Mouse (Mus musculus) embryonic facial prominence, embryonic 10.5 days (tissue): Measurements from ENCODE around the gene 2010111I01Rik. TPM values are rescaled to one million over a fixed set of nuclear protein-coding genes. Genes with fewer than 3 reads are reported as not detected.

Experiments
- DNase-seq: peaks from one replicate; pipeline ENCODE4 v3.0.0-alpha.2; 2017; ENCODE audit warnings: low spot score
- H3K27ac ChIP-seq: fragments of 300-500 bp; sonication (generic); replicated peaks from 2 replicates; pipeline ENCODE4 v1.5.1; 2016; ENCODE audit warnings: mild to moderate bottlenecking
- H3K27me3 ChIP-seq: fragments of 300-500 bp; sonication (generic); replicated peaks from 2 replicates; pipeline ENCODE4 v1.6.1; 2016; ENCODE audit warnings: low read depth, mild to moderate bottlenecking; ENCODE audit not compliant: poor library complexity, severe bottlenecking
- H3K36me3 ChIP-seq: fragments of 300-500 bp; sonication (generic); replicated peaks from 2 replicates; pipeline ENCODE4 v1.6.1; 2016; ENCODE audit warnings: mild to moderate bottlenecking, moderate library complexity
- H3K4me1 ChIP-seq: fragments of 300-500 bp; sonication (generic); 2 replicates; pipeline ENCODE4 v1.6.1; 2016
- H3K4me3 ChIP-seq: fragments of 300-500 bp; sonication (generic); 2 replicates; pipeline ENCODE4 v1.5.1; 2016; ENCODE audit warnings: mild to moderate bottlenecking, moderate library complexity
- H3K9me3 ChIP-seq: fragments of 300-500 bp; sonication (generic); 2 replicates; pipeline ENCODE4 v1.6.1; 2016; ENCODE audit warnings: mild to moderate bottlenecking
- WGBS: fragments of 180-500 bp; shearing (Covaris S2); methylation state at CpG from one replicate; pipeline ENCODE4 v1.1.7; 2016; 5-methylcytosine and 5-hydroxymethylcytosine counted together
- polyA plus RNA-seq: library from polyadenylated mRNA; unstranded; fragments of >200 nt; fragmentation: Nextera tagmentation; extraction: Ambion mirVana; gene quantifications from 2 replicates; pipeline ENCODE4 v1.2.1, GENCODE M21; 2016

2010111I01Rik gene
- polyA plus RNA-seq, 1 experiment from 2014 or later = 88.8 TPM

- Histone ChIP-seq H3K27ac (peak overlapping the region; percentile 78), H3K4me3 (no peak overlapping the region), H3K36me3 (peaks cover 38% of the 10 kb centered on the region), H3K27me3 (no peaks in the 10 kb centered on the region), H3K9me3 (0 out of 2 replicates have a peak, but pooled peaks cover 3% of the 10 kb centered on the region), H3K4me1 (peaks cover 65% of the 10 kb centered on the region)
- DNase-seq = no peak
- 98% methylated on average over 3 of the region's 3 CpGs for WGBS
Measured at GRCm38 (mm10) chr13:63261676-63262075, 297.0 kb downstream of the 2010111I01Rik start.

GRCm38 (mm10) chr13:63262168-63262957 lies 297.7 kb downstream of the 2010111I01Rik start:
- H3K36me3 ChIP-seq = peaks cover 31% of the 10 kb centered on the region
- H3K4me1 ChIP-seq = peaks cover 69% of the 10 kb centered on the region

GRCm38 (mm10) chr13:63268371-63268770 lies 303.7 kb downstream of the 2010111I01Rik start:
- Histone ChIP-seq H3K36me3 (peaks cover 8% of the 10 kb centered on the region), H3K4me1 (peaks cover 76% of the 10 kb centered on the region), H3K27me3 (peaks cover 27% of the 10 kb centered on the region), H3K4me3 (no peak overlapping the region), H3K27ac (no peak overlapping the region), H3K9me3 (no peaks in the 10 kb centered on the region)
- WGBS = 53% methylated on average over 4 of the region's 4 CpGs
- no peak for DNase-seq

More at GRCm38 (mm10) chr13:63262168-63262957, 297.7 kb downstream of the 2010111I01Rik start:
- Histone ChIP-seq H3K27ac (0 out of 2 replicates have a peak overlapping the region, but pooled peaks have one; percentile 78), H3K4me3 (no peak overlapping the region), H3K9me3 (no peaks in the 10 kb centered on the region), H3K27me3 (no peaks in the 10 kb centered on the region)
- DNase-seq = no peak
- 96% methylated on average over 1 of the region's 1 CpGs for WGBS

GRCm38 (mm10) chr13:63268776-63269175 lies 304.1 kb downstream of the 2010111I01Rik start:
- 69% methylated on average over 1 of the region's 1 CpGs for WGBS

GRCm38 (mm10) chr13:63270191-63270590 lies 305.5 kb downstream of the 2010111I01Rik start:
- no peak for DNase-seq
- Histone ChIP-seq H3K4me1 (peaks cover 84% of the 10 kb centered on the region), H3K27ac (0 out of 2 replicates have a peak overlapping the region, but pooled peaks have one; percentile 21), H3K4me3 (0 out of 2 replicates have a peak overlapping the region, but pooled peaks have one; percentile 2), H3K9me3 (no peaks in the 10 kb centered on the region), H3K27me3 (peaks cover 31% of the 10 kb centered on the region), H3K36me3 (no peaks in the 10 kb centered on the region)
- 19% methylated on average over 5 of the region's 5 CpGs for WGBS

More at GRCm38 (mm10) chr13:63268776-63269175, 304.1 kb downstream of the 2010111I01Rik start:
- no peak for DNase-seq
- H3K4me3 ChIP-seq = no peak overlapping the region
- peaks cover 28% of the 10 kb centered on the region for H3K27me3 ChIP-seq
- peaks cover 4% of the 10 kb centered on the region; the same call in 1 of the 2 replicates for H3K36me3 ChIP-seq
- peaks cover 75% of the 10 kb centered on the region for H3K4me1 ChIP-seq
- no peaks in the 10 kb centered on the region for H3K9me3 ChIP-seq
- H3K27ac ChIP-seq = no peak overlapping the region

GRCm38 (mm10) chr13:63272017-63272601 lies 307.4 kb downstream of the 2010111I01Rik start:
- no peaks in the 10 kb centered on the region for H3K36me3 ChIP-seq
- H3K4me3 ChIP-seq = peak overlapping the region; percentile 61
- peak overlapping the region; percentile 85 for H3K27ac ChIP-seq
- WGBS = 4% methylated on average over 16 of the region's 16 CpGs
- H3K9me3 ChIP-seq = no peaks in the 10 kb centered on the region
- DNase-seq = no peak
- peaks cover 74% of the 10 kb centered on the region for H3K4me1 ChIP-seq
- H3K27me3 ChIP-seq = peaks cover 40% of the 10 kb centered on the region

- H3K4me3 ChIP-seq = peak overlapping the region; percentile 61
- peak; percentile 88 for DNase-seq
- peak overlapping the region; percentile 85 for H3K27ac ChIP-seq
- peaks cover 74% of the 10 kb centered on the region for H3K4me1 ChIP-seq
- under 1% methylated on average over 27 of the region's 27 CpGs for WGBS
- H3K9me3 ChIP-seq = no peaks in the 10 kb centered on the region
- no peaks in the 10 kb centered on the region for H3K36me3 ChIP-seq
- peaks cover 40% of the 10 kb centered on the region for H3K27me3 ChIP-seq
Measured at GRCm38 (mm10) chr13:63272602-63273229, 308.0 kb downstream of the 2010111I01Rik start.

GRCm38 (mm10) chr13:63273859-63274258 lies 309.2 kb downstream of the 2010111I01Rik start:
- peaks cover 75% of the 10 kb centered on the region for H3K4me1 ChIP-seq

GRCm38 (mm10) chr13:63274488-63275166 lies 309.9 kb downstream of the 2010111I01Rik start:
- Histone ChIP-seq H3K27ac (no peak overlapping the region; the same call in 1 of the 2 replicates), H3K4me3 (peak overlapping the region; percentile 61), H3K27me3 (peaks cover 38% of the 10 kb centered on the region), H3K4me1 (peaks cover 77% of the 10 kb centered on the region), H3K36me3 (no peaks in the 10 kb centered on the region), H3K9me3 (no peaks in the 10 kb centered on the region)
- WGBS = 81% methylated on average over 10 of the region's 10 CpGs
- DNase-seq = no peak

More at GRCm38 (mm10) chr13:63273859-63274258, 309.2 kb downstream of the 2010111I01Rik start:
- no peaks in the 10 kb centered on the region for H3K36me3 ChIP-seq
- H3K27ac ChIP-seq = peak overlapping the region; percentile 78
- H3K9me3 ChIP-seq = no peaks in the 10 kb centered on the region
- no peak for DNase-seq
- 25% methylated on average over 2 of the region's 2 CpGs for WGBS
- H3K27me3 ChIP-seq = peaks cover 40% of the 10 kb centered on the region
- H3K4me3 ChIP-seq = peak overlapping the region; percentile 61

- H3K36me3 ChIP-seq = peaks cover under 1% of the 10 kb centered on the region; the same call in 1 of the 2 replicates
- WGBS = 98% methylated on average over 4 of the region's 4 CpGs
- peaks cover 21% of the 10 kb centered on the region for H3K27me3 ChIP-seq
- no peak for DNase-seq
- no peak overlapping the region for H3K27ac ChIP-seq
- H3K4me1 ChIP-seq = peaks cover 82% of the 10 kb centered on the region
- H3K9me3 ChIP-seq = no peaks in the 10 kb centered on the region
- H3K4me3 ChIP-seq = no peak overlapping the region
Measured at GRCm38 (mm10) chr13:63276389-63276788, 311.7 kb downstream of the 2010111I01Rik start.

GRCm38 (mm10) chr13:63277316-63277715 lies 312.6 kb downstream of the 2010111I01Rik start:
- 75% methylated on average over 5 of the region's 5 CpGs for WGBS
- Histone ChIP-seq H3K27ac (peak overlapping the region; percentile 81), H3K4me3 (0 out of 2 replicates have a peak overlapping the region, but pooled peaks have one; percentile 43), H3K4me1 (peaks cover 83% of the 10 kb centered on the region), H3K36me3 (peaks cover 10% of the 10 kb centered on the region), H3K9me3 (no peaks in the 10 kb centered on the region), H3K27me3 (peaks cover 13% of the 10 kb centered on the region; the same call in 1 of the 2 replicates)
- DNase-seq = no peak
